Mouse (Mus musculus): ENCODE data around the gene Cpsf3. TPM values are rescaled to one million over a fixed set of nuclear protein-coding genes. Genes with fewer than 3 reads are reported as not detected.
A peak's percentile ranks its signal among the peaks of the same experiment; 100 is the strongest.

Cpsf3 gene
- polyA plus RNA-seq, 1 experiment from 2014 or later, result 77.0 TPM

- H3K9me3 ChIP-seq (replicated peaks; ENCODE audit: control insufficient read depth, low read length), result no peaks in the 10 kb centered on the region
- peaks cover 20% of the 10 kb centered on the region for H3K4me1 ChIP-seq (ENCODE audit: control insufficient read depth, insufficient read depth, low read length)
- H3K36me3 ChIP-seq (ENCODE audit: control insufficient read depth, insufficient read depth), result peaks cover 8% of the 10 kb centered on the region
- peak overlapping the region; percentile 90 for H3K9ac ChIP-seq (ENCODE audit: low read length)
- 30% methylated on average over 18 of the region's 18 CpGs for WGBS
- ATAC-seq (replicated peaks; ENCODE audit: extremely low read depth, insufficient read depth, low FRiP score), result no peak
- peak overlapping the region; percentile 81 for H3K27ac ChIP-seq (ENCODE audit: low read length)
- no peaks in the 10 kb centered on the region for H3K27me3 ChIP-seq (ENCODE audit: control insufficient read depth, insufficient read depth, low read length)
- H3K4me2 ChIP-seq (ENCODE audit: low read depth, low read length), result peak overlapping the region; percentile 84
- H3K4me3 ChIP-seq (ENCODE audit: low read length), result peak overlapping the region; percentile 78
Measured at GRCm38 (mm10) chr12:21286712-21287650, 1.8 kb downstream of the Cpsf3 start.

DNA sequence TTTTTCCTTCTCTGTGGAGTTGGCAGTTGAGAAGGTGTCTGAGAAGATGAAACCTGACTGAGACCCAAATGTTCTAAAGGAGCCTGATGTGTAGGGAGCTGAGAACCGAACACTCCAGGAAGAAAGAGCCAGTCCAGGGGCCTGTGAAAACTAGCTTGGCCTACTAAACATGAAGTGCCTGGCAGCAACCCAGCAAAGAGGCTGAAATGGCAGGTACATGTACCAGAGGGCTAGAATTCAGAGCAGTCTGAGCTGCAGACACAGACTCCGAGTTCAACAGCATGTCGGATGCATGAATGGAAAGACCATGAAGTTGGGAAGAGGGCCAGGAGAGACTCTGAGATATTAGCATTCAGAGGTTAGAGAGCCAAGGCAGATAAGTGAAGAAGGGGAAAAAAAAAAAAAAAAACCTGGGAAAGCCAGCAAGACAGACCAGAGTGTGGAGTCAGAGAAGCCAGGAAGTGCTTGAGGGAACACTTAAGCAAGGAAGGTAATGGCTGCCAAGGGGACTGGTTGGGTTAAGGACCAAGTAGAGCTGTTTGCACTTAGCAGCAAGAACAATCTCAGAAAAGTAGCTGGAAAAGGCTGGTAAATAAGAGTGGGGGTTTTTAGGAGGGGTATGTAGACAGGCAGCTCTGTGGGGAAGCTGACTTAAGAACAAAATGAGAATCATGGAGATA, 3.7 kb downstream of the Cpsf3 start:
- Histone ChIP-seq H3K4me2 (ENCODE audit: low read depth, low read length) (no peak overlapping the region), H3K27me3 (ENCODE audit: control insufficient read depth, insufficient read depth, low read length) (no peaks in the 10 kb centered on the region), H3K36me3 (ENCODE audit: control insufficient read depth, insufficient read depth) (peaks cover 21% of the 10 kb centered on the region), H3K9ac (ENCODE audit: low read length) (no peak overlapping the region), H3K9me3 (replicated peaks; ENCODE audit: control insufficient read depth, low read length) (no peaks in the 10 kb centered on the region), H3K27ac (ENCODE audit: low read length) (peak overlapping the region; percentile 14; the same call in 1 of the 2 replicates), H3K4me3 (ENCODE audit: low read length) (no peak overlapping the region), H3K4me1 (ENCODE audit: control insufficient read depth, insufficient read depth, low read length) (peaks cover 20% of the 10 kb centered on the region)
- 64% methylated on average over 3 of the region's 3 CpGs for whole genome bisulfite sequencing
- ATAC-seq (replicated peaks; ENCODE audit: extremely low read depth, insufficient read depth, low FRiP score), result no peak

- Histone ChIP-seq H3K4me1 (ENCODE audit: control insufficient read depth, insufficient read depth, low read length) (peaks cover 20% of the 10 kb centered on the region), H3K4me3 (ENCODE audit: low read length) (no peak overlapping the region), H3K9me3 (replicated peaks; ENCODE audit: control insufficient read depth, low read length) (no peaks in the 10 kb centered on the region), H3K4me2 (ENCODE audit: low read depth, low read length) (no peak overlapping the region), H3K36me3 (ENCODE audit: control insufficient read depth, insufficient read depth) (peaks cover 29% of the 10 kb centered on the region), H3K27me3 (ENCODE audit: control insufficient read depth, insufficient read depth, low read length) (no peaks in the 10 kb centered on the region), H3K9ac (ENCODE audit: low read length) (no peak overlapping the region), H3K27ac (ENCODE audit: low read length) (no peak overlapping the region; the same call in 1 of the 2 replicates)
- 79% methylated on average over 6 of the region's 6 CpGs for WGBS
- no peak for ATAC-seq (replicated peaks; ENCODE audit: extremely low read depth, insufficient read depth, low FRiP score)
Measured at GRCm38 (mm10) chr12:21289651-21290050, 4.5 kb downstream of the Cpsf3 start.

DNA sequence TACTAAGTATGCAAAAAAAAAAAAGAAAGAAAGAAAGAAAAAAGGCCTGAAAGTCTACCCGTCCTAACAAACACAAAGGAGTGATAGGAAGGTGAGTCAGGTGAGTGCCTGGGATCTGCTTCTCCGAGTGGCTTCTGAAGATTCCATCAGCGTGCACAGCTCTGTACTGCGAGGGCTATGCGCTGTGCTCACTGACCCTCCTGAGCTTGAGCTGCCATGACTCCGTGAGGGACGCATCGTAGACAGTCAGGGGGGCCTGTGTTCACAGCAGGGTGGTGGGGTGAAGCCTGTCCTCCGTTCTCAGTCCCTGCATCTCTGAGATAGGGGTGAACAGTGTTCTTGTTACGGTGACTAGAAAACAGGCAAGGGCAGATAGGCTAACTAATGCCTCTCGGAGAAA, 13.7 kb downstream of the Cpsf3 start:
- WGBS, result 89% methylated on average over 11 of the region's 11 CpGs
- Histone ChIP-seq H3K36me3 (ENCODE audit: control insufficient read depth, insufficient read depth) (peaks cover 63% of the 10 kb centered on the region), H3K4me2 (ENCODE audit: low read depth, low read length) (no peak overlapping the region), H3K9ac (ENCODE audit: low read length) (no peak overlapping the region), H3K9me3 (replicated peaks; ENCODE audit: control insufficient read depth, low read length) (no peaks in the 10 kb centered on the region), H3K27me3 (ENCODE audit: control insufficient read depth, insufficient read depth, low read length) (no peaks in the 10 kb centered on the region), H3K27ac (ENCODE audit: low read length) (no peak overlapping the region), H3K4me1 (ENCODE audit: control insufficient read depth, insufficient read depth, low read length) (no peaks in the 10 kb centered on the region; the same call in 1 of the 2 replicates), H3K4me3 (ENCODE audit: low read length) (no peak overlapping the region)
- no peak for ATAC-seq (replicated peaks; ENCODE audit: extremely low read depth, insufficient read depth, low FRiP score)

DNA sequence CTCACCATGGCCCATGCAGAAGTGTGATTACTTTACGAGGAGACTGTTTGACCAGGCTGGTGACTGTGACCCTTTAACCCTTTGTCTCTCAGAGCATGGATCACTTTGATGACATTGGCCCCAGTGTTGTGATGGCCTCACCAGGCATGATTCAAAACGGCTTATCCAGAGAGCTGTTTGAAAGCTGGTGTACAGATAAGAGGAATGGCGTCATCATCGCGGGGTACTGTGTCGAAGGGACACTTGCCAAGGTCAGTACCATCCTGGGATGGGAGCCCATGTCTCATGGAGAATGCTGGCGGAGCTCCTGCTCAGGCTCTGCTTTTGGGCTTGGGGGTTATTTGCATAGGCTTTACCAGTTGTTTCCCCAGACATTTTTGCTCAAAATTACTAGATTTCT, 16.1 kb downstream of the Cpsf3 start:
- WGBS, result 65% methylated on average over 7 of the region's 7 CpGs
- Histone ChIP-seq H3K27ac (ENCODE audit: low read length) (no peak overlapping the region), H3K9ac (ENCODE audit: low read length) (no peak overlapping the region), H3K27me3 (ENCODE audit: control insufficient read depth, insufficient read depth, low read length) (no peaks in the 10 kb centered on the region), H3K4me1 (ENCODE audit: control insufficient read depth, insufficient read depth, low read length) (no peaks in the 10 kb centered on the region; the same call in 1 of the 2 replicates), H3K4me2 (ENCODE audit: low read depth, low read length) (no peak overlapping the region), H3K36me3 (ENCODE audit: control insufficient read depth, insufficient read depth) (peaks cover 55% of the 10 kb centered on the region), H3K9me3 (replicated peaks; ENCODE audit: control insufficient read depth, low read length) (no peaks in the 10 kb centered on the region), H3K4me3 (ENCODE audit: low read length) (no peak overlapping the region)
- no peak for ATAC-seq (replicated peaks; ENCODE audit: extremely low read depth, insufficient read depth, low FRiP score)

- Histone ChIP-seq H3K36me3 (ENCODE audit: control insufficient read depth, insufficient read depth) (peaks cover 54% of the 10 kb centered on the region), H3K4me3 (ENCODE audit: low read length) (no peak overlapping the region), H3K9ac (ENCODE audit: low read length) (no peak overlapping the region), H3K27ac (ENCODE audit: low read length) (no peak overlapping the region), H3K4me1 (ENCODE audit: control insufficient read depth, insufficient read depth, low read length) (no peaks in the 10 kb centered on the region; the same call in 1 of the 2 replicates), H3K4me2 (ENCODE audit: low read depth, low read length) (no peak overlapping the region), H3K9me3 (replicated peaks; ENCODE audit: control insufficient read depth, low read length) (no peaks in the 10 kb centered on the region), H3K27me3 (ENCODE audit: control insufficient read depth, insufficient read depth, low read length) (no peaks in the 10 kb centered on the region)
- ATAC-seq (replicated peaks; ENCODE audit: extremely low read depth, insufficient read depth, low FRiP score), result no peak
- WGBS, result 85% methylated on average over 8 of the region's 8 CpGs
Measured at GRCm38 (mm10) chr12:21301932-21302331, 16.7 kb downstream of the Cpsf3 start.

- no peaks in the 10 kb centered on the region for H3K9me3 ChIP-seq (replicated peaks; ENCODE audit: control insufficient read depth, low read length)
- H3K4me3 ChIP-seq (ENCODE audit: low read length), result no peak overlapping the region
- WGBS, result 72% methylated on average over 5 of the region's 5 CpGs
- H3K36me3 ChIP-seq (ENCODE audit: control insufficient read depth, insufficient read depth), result peaks cover 56% of the 10 kb centered on the region
- H3K4me1 ChIP-seq (ENCODE audit: control insufficient read depth, insufficient read depth, low read length), result no peaks in the 10 kb centered on the region; the same call in 1 of the 2 replicates
- no peak overlapping the region for H3K4me2 ChIP-seq (ENCODE audit: low read depth, low read length)
- H3K27ac ChIP-seq (ENCODE audit: low read length), result 0 out of 2 replicates have a peak overlapping the region, but pooled peaks have one; percentile 10
- no peaks in the 10 kb centered on the region for H3K27me3 ChIP-seq (ENCODE audit: control insufficient read depth, insufficient read depth, low read length)
- no peak for ATAC-seq (replicated peaks; ENCODE audit: extremely low read depth, insufficient read depth, low FRiP score)
- no peak overlapping the region for H3K9ac ChIP-seq (ENCODE audit: low read length)
Measured at GRCm38 (mm10) chr12:21302361-21302783, 17.2 kb downstream of the Cpsf3 start.

DNA sequence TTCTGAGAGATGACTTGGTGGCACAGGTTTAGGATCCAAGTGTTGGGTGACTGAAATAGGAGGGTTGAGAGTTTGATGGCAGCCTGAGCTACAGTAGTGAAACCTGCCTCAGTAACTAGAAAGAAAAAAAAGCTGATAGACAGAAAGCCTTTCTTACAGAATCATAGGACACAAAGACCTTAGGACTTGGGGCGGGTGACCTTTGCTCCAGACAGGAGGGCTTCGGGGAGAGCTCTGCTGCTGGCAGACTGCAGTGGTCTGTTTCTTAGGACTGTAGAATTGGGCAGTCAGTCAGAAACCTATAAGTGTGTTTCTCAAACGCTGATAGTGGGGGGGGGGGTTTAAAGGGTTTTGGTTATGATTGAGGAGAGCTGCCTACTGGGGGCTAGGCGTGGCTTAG, 20.6 kb downstream of the Cpsf3 start:
- Histone ChIP-seq H3K27me3 (ENCODE audit: control insufficient read depth, insufficient read depth, low read length) (no peaks in the 10 kb centered on the region), H3K4me1 (ENCODE audit: control insufficient read depth, insufficient read depth, low read length) (no peaks in the 10 kb centered on the region; the same call in 1 of the 2 replicates)
- WGBS, result 94% methylated on average over 4 of the region's 4 CpGs

GRCm38 (mm10) chr12:21306721-21307120, 21.5 kb downstream of the Cpsf3 start:
- no peak overlapping the region for H3K4me2 ChIP-seq (ENCODE audit: low read depth, low read length)
- H3K4me1 ChIP-seq (ENCODE audit: control insufficient read depth, insufficient read depth, low read length), result no peaks in the 10 kb centered on the region; the same call in 1 of the 2 replicates
- no peaks in the 10 kb centered on the region for H3K9me3 ChIP-seq (replicated peaks; ENCODE audit: control insufficient read depth, low read length)
- peaks cover 61% of the 10 kb centered on the region for H3K36me3 ChIP-seq (ENCODE audit: control insufficient read depth, insufficient read depth)
- H3K4me3 ChIP-seq (ENCODE audit: low read length), result no peak overlapping the region
- ATAC-seq (replicated peaks; ENCODE audit: extremely low read depth, insufficient read depth, low FRiP score), result no peak
- 88% methylated on average over 4 of the region's 4 CpGs for WGBS
- no peak overlapping the region for H3K9ac ChIP-seq (ENCODE audit: low read length)
- no peaks in the 10 kb centered on the region for H3K27me3 ChIP-seq (ENCODE audit: control insufficient read depth, insufficient read depth, low read length)
- H3K27ac ChIP-seq (ENCODE audit: low read length), result no peak overlapping the region

More for the DNA sequence above, 20.6 kb downstream of the Cpsf3 start:
- peaks cover 62% of the 10 kb centered on the region for H3K36me3 ChIP-seq (ENCODE audit: control insufficient read depth, insufficient read depth)
- H3K4me3 ChIP-seq (ENCODE audit: low read length), result no peak overlapping the region
- H3K4me2 ChIP-seq (ENCODE audit: low read depth, low read length), result no peak overlapping the region
- H3K9ac ChIP-seq (ENCODE audit: low read length), result no peak overlapping the region
- no peaks in the 10 kb centered on the region for H3K9me3 ChIP-seq (replicated peaks; ENCODE audit: control insufficient read depth, low read length)
- H3K27ac ChIP-seq (ENCODE audit: low read length), result no peak overlapping the region
- ATAC-seq (replicated peaks; ENCODE audit: extremely low read depth, insufficient read depth, low FRiP score), result no peak
